8 mouse cellular contexts compared by ENCODE assay signal in the genomic region with DNA sequence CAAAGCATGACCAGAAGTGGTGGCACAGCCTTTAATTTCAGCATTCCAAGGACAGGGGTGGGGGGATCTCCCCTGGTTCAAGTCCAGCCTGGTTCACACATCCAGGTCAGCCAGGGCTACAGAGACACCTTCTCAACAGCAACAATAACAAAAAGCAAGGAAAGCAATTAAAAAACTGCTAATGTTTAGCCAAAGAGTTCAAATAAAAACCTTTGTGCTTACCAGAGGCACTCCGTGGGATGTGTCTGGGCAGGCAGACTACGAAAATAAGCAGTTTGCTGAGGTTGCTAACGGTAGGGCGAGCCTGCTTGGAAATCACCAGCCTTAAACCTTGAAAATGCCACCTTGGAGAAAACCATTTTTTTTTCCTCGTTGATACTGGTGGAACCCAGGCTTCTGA. TPM values are rescaled to one million over a fixed set of nuclear protein-coding genes. Genes with fewer than 3 reads are reported as not detected.
A peak's percentile ranks its signal among the peaks of the same experiment; 100 is the strongest.
DNase-seq lines count a peak whose midpoint lies in the region; ATAC-seq and TF ChIP-seq lines count a peak whose summit lies in the region.

Gene Rfc2 (plus strand): TSS at position 221 of the 400 bp plus-strand sequence.

- no peaks in the 10 kb centered on the region for H3K36me3 ChIP-seq in liver, adult 2 months (ENCODE audit: control insufficient read depth, insufficient read depth, low read length)
- no peaks in the 10 kb centered on the region for H3K36me3 ChIP-seq in embryonic facial prominence, embryonic 12.5 days
- no peaks in the 10 kb centered on the region for H3K36me3 ChIP-seq in heart, embryonic 13.5 days
- H3K36me3 ChIP-seq in kidney, embryonic 15.5 days: no peaks in the 10 kb centered on the region
- no peaks in the 10 kb centered on the region for H3K36me3 ChIP-seq in liver, embryonic 16.5 days (ENCODE audit: control insufficient read depth, insufficient read depth)

- H3K79me2 ChIP-seq in liver, adult 2 months (ENCODE audit: control insufficient read depth, insufficient read depth, low read length): no peaks in the 10 kb centered on the region; the same call in 1 of the 2 replicates

- DNase-seq in liver, adult 2 months (ENCODE audit: extremely low read depth, low read depth, low spot score): no peak
- DNase-seq in liver: no peak
- DNase-seq in B cell, adult 2 months: no peak
- DNase-seq in spleen, postnatal 10 days (ENCODE audit: low spot score in 2 of 2): no peak

- no peak for TF ChIP-seq POLR2A in liver, adult 2 months (IDR thresholded peaks at IDR 0.05; ENCODE audit: extremely low read depth, insufficient read depth, low read length)

- no peak within 1 kb of the TSS for H3K9ac ChIP-seq in liver, adult 2 months (ENCODE audit: low read depth, low read length)
- no peak within 1 kb of the TSS for H3K9ac ChIP-seq in embryonic facial prominence, embryonic 12.5 days
- H3K9ac ChIP-seq in heart, embryonic 13.5 days: no peak within 1 kb of the TSS
- H3K9ac ChIP-seq in kidney, embryonic 15.5 days: 0 out of 2 replicates have a peak within 1 kb of the TSS, but pooled peaks have one; percentile 2
- no peak within 1 kb of the TSS for H3K9ac ChIP-seq in liver, embryonic 16.5 days (ENCODE audit: low read depth, low read length)

- H3K4me3 ChIP-seq in liver, adult 2 months (ENCODE audit: insufficient read depth, low read depth, low read length): no peak within 1 kb of the TSS
- H3K4me3 ChIP-seq in embryonic facial prominence, embryonic 12.5 days: no peak within 1 kb of the TSS
- H3K4me3 ChIP-seq in heart, embryonic 13.5 days: no peak within 1 kb of the TSS
- H3K4me3 ChIP-seq in kidney, embryonic 15.5 days (replicated peaks): 0 out of 2 replicates have a peak within 1 kb of the TSS, but pooled peaks have one; percentile 78
- no peak within 1 kb of the TSS for H3K4me3 ChIP-seq in liver, embryonic 16.5 days (ENCODE audit: low read depth, low read length)

- H3K4me1 ChIP-seq in liver, adult 2 months (ENCODE audit: control insufficient read depth, insufficient read depth, low read length): peaks cover 2% of the 10 kb centered on the region
- H3K4me1 ChIP-seq in embryonic facial prominence, embryonic 12.5 days: peaks cover 13% of the 10 kb centered on the region
- H3K4me1 ChIP-seq in heart, embryonic 13.5 days: peaks cover 14% of the 10 kb centered on the region
- H3K4me1 ChIP-seq in kidney, embryonic 15.5 days: peaks cover 13% of the 10 kb centered on the region
- peaks cover 23% of the 10 kb centered on the region for H3K4me1 ChIP-seq in liver, embryonic 16.5 days (ENCODE audit: control insufficient read depth, low read depth, low read length)

- no peaks in the 10 kb centered on the region for H3K9me3 ChIP-seq in embryonic facial prominence, embryonic 12.5 days
- H3K9me3 ChIP-seq in heart, embryonic 13.5 days: no peaks in the 10 kb centered on the region
- H3K9me3 ChIP-seq in kidney, embryonic 15.5 days (replicated peaks): no peaks in the 10 kb centered on the region
- H3K9me3 ChIP-seq in liver, embryonic 16.5 days (replicated peaks; ENCODE audit: control insufficient read depth, low read length): no peaks in the 10 kb centered on the region

- H3K4me2 ChIP-seq in embryonic facial prominence, embryonic 12.5 days (replicated peaks): no peak within 1 kb of the TSS
- H3K4me2 ChIP-seq in heart, embryonic 13.5 days: no peak within 1 kb of the TSS
- no peak within 1 kb of the TSS for H3K4me2 ChIP-seq in kidney, embryonic 15.5 days
- H3K4me2 ChIP-seq in liver, embryonic 16.5 days (ENCODE audit: low read depth, low read length): peak within 1 kb of the TSS; percentile 18; the same call in 1 of the 2 replicates

- no peaks in the 10 kb centered on the region for H3K27me3 ChIP-seq in liver, adult 2 months (ENCODE audit: control insufficient read depth, insufficient read depth, low read length)
- H3K27me3 ChIP-seq in embryonic facial prominence, embryonic 12.5 days: no peaks in the 10 kb centered on the region
- no peaks in the 10 kb centered on the region for H3K27me3 ChIP-seq in heart, embryonic 13.5 days (replicated peaks)
- H3K27me3 ChIP-seq in kidney, embryonic 15.5 days: no peaks in the 10 kb centered on the region
- no peaks in the 10 kb centered on the region for H3K27me3 ChIP-seq in liver, embryonic 16.5 days (ENCODE audit: control insufficient read depth, insufficient read depth, low read depth, low read length)

- TF ChIP-seq CTCF in liver, adult 2 months (IDR thresholded peaks at IDR 0.05; ENCODE audit: low read depth, low read length): no peak

- no peak within 1 kb of the TSS for H3K27ac ChIP-seq in liver, adult 2 months (replicated peaks; ENCODE audit: insufficient read depth, low read depth, low read length)
- no peak within 1 kb of the TSS for H3K27ac ChIP-seq in embryonic facial prominence, embryonic 12.5 days
- no peak within 1 kb of the TSS for H3K27ac ChIP-seq in heart, embryonic 13.5 days (replicated peaks)
- H3K27ac ChIP-seq in kidney, embryonic 15.5 days: peak within 1 kb of the TSS; percentile 2
- H3K27ac ChIP-seq in liver, embryonic 16.5 days (ENCODE audit: low read length): no peak within 1 kb of the TSS

- WGBS in liver, adult 2 months: 86% methylated on average over 5 of the region's 5 CpGs
- 81% methylated on average over 5 of the region's 5 CpGs for WGBS in embryonic facial prominence, embryonic 12.5 days
- WGBS in heart, embryonic 13.5 days: 79% methylated on average over 5 of the region's 5 CpGs
- WGBS in kidney, embryonic 15.5 days: 57% methylated on average over 5 of the region's 5 CpGs
- 83% methylated on average over 5 of the region's 5 CpGs for WGBS in liver, embryonic 16.5 days (ENCODE audit: insufficient replicate concordance)

- ATAC-seq in embryonic facial prominence, embryonic 12.5 days (ENCODE audit: insufficient number of reproducible peaks, insufficient read depth, low FRiP score, low TSS enrichment): no peak
- no peak for ATAC-seq in heart, embryonic 13.5 days (ENCODE audit: extremely low read depth, insufficient number of reproducible peaks, low FRiP score, low TSS enrichment)
- no peak for ATAC-seq in kidney, embryonic 15.5 days (replicated peaks; ENCODE audit: low FRiP score)
- no peak for ATAC-seq in liver, embryonic 16.5 days (ENCODE audit: low read depth)

RNA-seq across cellular contexts. Expression of gene Rfc2, which starts in this region (rescaled TPM):
- 15.3 and 25.1 TPM in 2 replicates for total RNA-seq in liver, adult 2 months (2014; rRNA removed)
- polyA plus RNA-seq in liver, adult 2 months (2012; rRNA removed): 22.6 and 24.4 TPM in 2 replicates
- polyA plus RNA-seq in embryonic facial prominence, embryonic 12.5 days (2016; fragmentation: Nextera tagmentation; extraction: Ambion mirVana): 307 and 317 TPM in 2 replicates
- 196 and 200 TPM in 2 replicates for polyA plus RNA-seq in heart, embryonic 13.5 days (2015; fragmentation: Nextera tagmentation; extraction: Ambion mirVana)
- polyA plus RNA-seq in kidney, embryonic 15.5 days (2015; fragmentation: Nextera tagmentation; extraction: Ambion mirVana): 292 and 299 TPM in 2 replicates
- polyA plus RNA-seq in liver, embryonic 16.5 days (2015; fragmentation: Nextera tagmentation; extraction: Ambion mirVana): 130 and 141 TPM in 2 replicates
